Mouse (Mus musculus) T-helper 2 cell (primary cell): ENCODE measurements at regions not wholly inside any gene's neighbourhood (a gene's known extent, or its start where the extent isn't known, plus 50 kb on each side); places are given as distances from the start of the nearest gene placed in this dataset.

Experiments used
- in situ Hi-C: fragments of 300-600 bp; cut with MboI, MseI; formaldehyde crosslinking; loops from one replicate; pipeline ENCODE4 v1.15.1; 2025; ENCODE audit warnings: high pct_unique_total_duplicates

- in situ Hi-C loops = loop anchor here (10.0 kb wide), 1 partner anchor 212 kb away; no protein-coding TSS in a partner anchor
Measured at GRCm38 (mm10) chr5:43422815-43423687, 92.3 kb upstream of the C1qtnf7 start.

DNA sequence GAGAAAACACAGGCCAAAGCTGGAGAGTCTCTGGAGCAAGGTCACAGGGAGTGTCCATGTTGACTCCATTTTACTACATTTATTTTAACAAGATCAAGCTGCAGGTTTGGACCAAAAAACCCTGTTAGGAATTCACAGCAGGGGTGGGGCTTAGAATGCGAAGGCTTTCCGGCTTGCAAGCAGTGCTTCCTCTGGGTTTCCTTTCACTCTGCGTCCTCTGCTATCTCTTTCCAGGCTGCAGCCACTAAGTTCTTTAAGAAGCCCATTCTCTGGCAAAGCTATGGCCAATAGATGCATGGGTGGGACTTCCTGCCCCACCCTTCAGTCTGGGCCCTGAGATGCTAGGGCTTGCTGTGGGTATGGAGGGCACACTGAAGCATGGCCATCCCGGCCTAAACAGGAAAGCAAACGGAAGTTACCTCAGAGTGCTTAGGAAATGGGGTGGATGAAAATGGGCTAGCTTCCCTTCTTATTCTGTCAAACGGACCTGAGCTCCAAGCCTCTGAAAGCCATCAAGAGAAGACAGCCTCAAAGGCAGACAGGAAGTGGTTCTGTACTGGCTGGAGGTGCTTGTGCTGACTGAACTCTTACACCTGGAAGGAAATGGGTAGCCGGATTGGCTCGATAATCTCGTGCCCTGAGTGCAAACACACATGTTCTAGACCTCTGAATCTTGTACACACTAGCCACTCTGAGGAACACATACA, 90.6 kb upstream of the C1qtnf7 start:
- in situ Hi-C loops = loop anchor here (10.0 kb wide), 1 partner anchor 210 kb away; no protein-coding TSS in a partner anchor

DNA sequence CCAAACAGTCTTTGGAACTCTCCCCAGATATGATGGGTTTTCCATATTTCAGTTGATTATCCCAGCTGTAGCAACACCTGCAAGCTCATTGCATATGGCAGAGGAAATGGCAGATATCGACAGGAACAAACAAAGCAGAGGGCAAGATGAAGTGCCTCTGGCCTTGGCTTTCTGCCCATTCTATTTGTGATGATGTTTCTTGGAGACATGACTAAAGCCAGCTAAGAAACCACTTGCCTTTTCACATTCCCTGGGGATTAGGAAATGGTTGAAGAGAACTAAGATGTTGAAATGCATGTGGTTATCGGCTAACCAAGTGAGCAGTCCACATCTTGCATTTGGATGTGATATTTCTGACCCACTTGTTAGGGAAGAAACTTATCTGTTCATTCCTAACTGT, 82.0 kb upstream of the C1qtnf7 start:
- in situ Hi-C loops = no loop called here

GRCm38 (mm10) chr5:43439191-43439590, 76.1 kb upstream of the C1qtnf7 start:
- in situ Hi-C loops = no loop called here

- in situ Hi-C loops = no loop called here
Measured at GRCm38 (mm10) chr5:43441306-43441705, 74.0 kb upstream of the C1qtnf7 start.

GRCm38 (mm10) chr5:43444582-43445214, 70.6 kb upstream of the C1qtnf7 start:
- in situ Hi-C loops = no loop called here

GRCm38 (mm10) chr5:43445620-43446019, 69.7 kb upstream of the C1qtnf7 start:
- in situ Hi-C loops = no loop called here

- in situ Hi-C loops = no loop called here
Measured at GRCm38 (mm10) chr5:43446295-43446694, 69.0 kb upstream of the C1qtnf7 start.

- in situ Hi-C loops = no loop called here
Measured at GRCm38 (mm10) chr5:43456018-43456417, 59.3 kb upstream of the C1qtnf7 start.

DNA sequence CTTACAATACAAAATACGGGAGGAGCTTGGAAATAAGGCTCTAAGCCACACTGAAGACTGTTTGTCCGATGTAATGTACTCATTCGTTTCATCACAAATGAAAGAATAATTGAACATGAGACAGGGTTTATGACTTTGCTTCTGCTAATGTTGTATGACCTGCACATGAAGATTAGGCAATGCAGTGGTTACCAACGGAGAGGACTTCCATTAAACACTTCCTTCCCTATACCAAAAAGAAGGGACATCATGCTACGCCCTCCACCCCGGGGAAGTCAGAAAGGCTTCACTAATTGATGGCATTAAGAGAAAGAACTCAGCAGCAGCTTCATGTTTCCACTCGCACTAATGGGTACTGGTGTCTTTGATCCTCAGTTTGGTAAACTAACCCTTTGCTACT, 57.6 kb upstream of the C1qtnf7 start:
- in situ Hi-C loops = no loop called here

DNA sequence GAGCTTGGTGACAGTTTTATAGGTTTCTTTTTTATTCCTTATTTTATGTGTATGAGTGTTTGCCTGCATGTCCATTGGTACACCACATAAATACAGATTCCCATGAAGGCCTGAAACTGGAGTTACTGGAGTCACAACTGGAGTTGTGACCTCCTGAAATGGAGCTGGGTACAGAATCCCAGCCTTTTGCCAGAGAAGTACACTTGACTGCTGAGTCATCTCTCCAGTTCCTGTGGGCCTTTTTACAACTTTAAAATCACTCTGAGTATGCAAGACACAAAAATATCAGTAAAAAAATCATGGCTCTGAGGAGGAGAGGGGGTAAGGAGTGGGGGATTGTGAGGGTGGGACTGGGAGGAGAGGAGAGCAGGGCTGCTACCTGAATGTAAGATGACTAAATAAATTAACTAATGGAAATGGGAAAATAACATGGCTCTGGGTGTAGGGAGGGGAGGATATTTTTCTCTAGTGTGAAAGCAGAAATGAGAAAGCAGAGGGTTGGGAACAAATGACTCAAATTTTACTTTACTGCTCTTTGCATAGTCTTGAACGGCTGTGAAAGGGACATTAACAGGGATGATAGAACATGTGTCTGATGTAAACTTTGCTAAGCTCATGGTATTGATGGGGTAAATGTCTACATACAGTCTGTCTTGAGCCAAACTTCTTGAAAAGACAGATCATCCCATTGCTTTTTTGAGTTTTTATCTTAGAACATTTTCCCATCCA, 53.2 kb upstream of the C1qtnf7 start:
- in situ Hi-C loops = no loop called here
